Mouse (Mus musculus) midbrain, embryonic 15.5 days (tissue): ENCODE results near the gene Rnf24. TPM values are rescaled to one million over a fixed set of nuclear protein-coding genes. Genes with fewer than 3 reads are reported as not detected.

Experiments
- ATAC-seq: fragments of 200-750 bp; cut with Nextera tagmentation; replicated peaks from 2 replicates; pipeline ENCODE4 v1.8.0; 2017; ENCODE audit warnings: moderate TSS enrichment
- H3K27ac ChIP-seq: fragments of 300-500 bp; sonication (generic); 2 replicates; pipeline ENCODE4 v1.5.1; 2015; ENCODE audit warnings: mild to moderate bottlenecking, inconsistent platforms
- H3K27me3 ChIP-seq: fragments of 300-500 bp; sonication (generic); replicated peaks from 2 replicates; pipeline ENCODE4 v1.6.1; 2015; ENCODE audit warnings: inconsistent platforms
- H3K36me3 ChIP-seq: fragments of 300-500 bp; sonication (generic); replicated peaks from 2 replicates; pipeline ENCODE4 v1.6.1; 2015; ENCODE audit warnings: inconsistent platforms
- H3K4me1 ChIP-seq: fragments of 300-500 bp; sonication (generic); 2 replicates; pipeline ENCODE4 v1.6.1; 2015; ENCODE audit warnings: inconsistent platforms
- H3K4me2 ChIP-seq: fragments of 300-500 bp; sonication (generic); 2 replicates; pipeline ENCODE4 v1.6.1; 2015; ENCODE audit warnings: inconsistent platforms, mild to moderate bottlenecking, moderate library complexity
- H3K4me3 ChIP-seq: fragments of 300-500 bp; sonication (generic); 2 replicates; pipeline ENCODE4 v1.5.1; 2015; ENCODE audit warnings: mild to moderate bottlenecking, inconsistent platforms
- H3K9ac ChIP-seq: fragments of 300-500 bp; sonication (generic); 2 replicates; pipeline ENCODE4 v1.6.1; 2015; ENCODE audit warnings: mild to moderate bottlenecking, inconsistent platforms
- H3K9me3 ChIP-seq: fragments of 300-500 bp; sonication (generic); 2 replicates; pipeline ENCODE4 v1.6.1; 2016; ENCODE audit warnings: inconsistent platforms
- WGBS: fragments of 180-500 bp; shearing (Covaris S2); methylation state at CpG from one replicate; pipeline ENCODE4 v1.1.7; 2015; ENCODE audit warnings: mixed read lengths; 5-methylcytosine and 5-hydroxymethylcytosine counted together
- microRNA-seq: library from miRNA; unstranded; fragments of <30 nt; microRNA quantifications from one replicate; pipeline ENCODE4, GENCODE M21; 2016
- polyA plus RNA-seq: library from polyadenylated mRNA; unstranded; fragments of >200 nt; fragmentation: Nextera tagmentation; extraction: Ambion mirVana; gene quantifications from 2 replicates; pipeline ENCODE4 v1.2.1, GENCODE M21; 2015

The Rnf24 gene
- polyA plus RNA-seq, 1 experiment from 2014 or later: 22.3 TPM

DNA sequence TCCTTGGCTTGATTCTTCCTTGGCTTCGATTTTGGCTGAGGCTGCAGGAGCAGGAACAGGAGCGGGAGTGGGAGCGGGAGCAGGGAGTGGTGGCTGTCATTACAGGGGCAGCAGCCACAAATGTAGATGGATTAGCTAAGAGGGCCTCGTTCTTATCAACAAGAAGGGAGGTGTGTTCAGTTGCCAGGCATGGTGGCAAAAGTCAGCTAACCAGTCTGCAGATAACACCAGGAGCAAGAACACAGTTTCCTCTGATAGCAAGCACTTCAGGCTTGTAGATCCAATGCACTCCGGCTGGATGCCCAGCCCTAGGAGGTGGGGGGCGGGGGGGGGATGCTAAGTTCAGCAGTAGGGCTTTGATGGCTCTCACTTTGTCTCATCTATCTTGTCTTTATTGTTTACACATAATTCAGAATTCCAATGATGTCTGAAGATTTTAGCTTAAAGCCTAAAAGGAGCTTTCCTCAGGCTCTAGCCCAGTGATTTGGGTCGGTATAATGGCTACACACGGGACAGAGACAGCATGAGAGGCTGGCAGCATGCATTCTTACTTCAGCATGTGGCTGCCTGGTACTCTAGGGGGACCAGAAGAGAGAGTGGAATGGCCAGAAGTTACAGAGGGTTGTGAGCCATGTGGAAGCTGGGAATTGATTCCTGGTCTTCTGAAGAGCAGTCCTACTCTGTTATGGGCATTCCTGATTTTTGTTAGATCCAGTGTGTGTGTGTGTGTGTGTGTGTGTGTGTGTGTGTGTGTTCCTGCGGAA is 92.0 kb downstream of the Rnf24 start:
- H3K4me2 ChIP-seq: no peak overlapping the region
- 0 out of 2 replicates have a peak overlapping the region, but pooled peaks have one; percentile 33 for H3K9ac ChIP-seq

GRCm38 (mm10) chr2:131258693-131259092 is 94.0 kb downstream of the Rnf24 start:
- H3K27ac ChIP-seq: no peak overlapping the region
- no peak overlapping the region for H3K9ac ChIP-seq
- no peaks in the 10 kb centered on the region for H3K36me3 ChIP-seq
- no peak for ATAC-seq
- H3K4me3 ChIP-seq: no peak overlapping the region
- H3K4me2 ChIP-seq: no peak overlapping the region
- H3K27me3 ChIP-seq: no peaks in the 10 kb centered on the region
- 83% methylated on average over 8 of the region's 8 CpGs for WGBS
- peaks cover 20% of the 10 kb centered on the region for H3K4me1 ChIP-seq
- H3K9me3 ChIP-seq: no peaks in the 10 kb centered on the region

More for the DNA sequence above, 92.0 kb downstream of the Rnf24 start:
- Histone ChIP-seq H3K27me3 (no peaks in the 10 kb centered on the region), H3K27ac (0 out of 2 replicates have a peak overlapping the region, but pooled peaks have one; percentile 99), H3K9me3 (no peaks in the 10 kb centered on the region), H3K4me3 (no peak overlapping the region), H3K4me1 (peaks cover 37% of the 10 kb centered on the region), H3K36me3 (no peaks in the 10 kb centered on the region)
- no peak for ATAC-seq
- 63% methylated on average over 9 of the region's 9 CpGs for WGBS

DNA sequence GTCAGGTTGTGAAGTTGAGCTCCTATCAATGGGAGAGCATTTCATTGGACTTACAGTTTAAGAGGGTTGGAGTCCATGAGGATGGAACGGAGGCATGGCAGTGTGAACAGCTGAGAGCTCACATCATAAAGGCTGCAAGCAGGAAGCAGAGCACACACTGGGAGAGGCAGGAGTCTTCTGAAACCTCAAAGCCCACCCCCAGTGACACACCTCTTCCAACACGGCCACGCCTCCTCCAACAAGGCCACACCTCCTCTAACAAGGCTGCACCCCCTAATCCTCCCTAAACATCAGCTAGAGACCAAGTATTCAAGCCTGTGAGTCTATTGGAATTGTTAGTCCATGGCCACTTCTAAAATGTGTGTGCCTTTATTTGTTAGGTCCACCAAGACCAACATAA is 97.0 kb downstream of the Rnf24 start:
- Histone ChIP-seq H3K4me3 (no peak overlapping the region), H3K4me2 (no peak overlapping the region), H3K4me1 (peaks cover 4% of the 10 kb centered on the region; the same call in 1 of the 2 replicates), H3K27me3 (no peaks in the 10 kb centered on the region), H3K9me3 (no peaks in the 10 kb centered on the region), H3K9ac (no peak overlapping the region), H3K36me3 (no peaks in the 10 kb centered on the region), H3K27ac (no peak overlapping the region)
- no peak for ATAC-seq
- WGBS: 57% methylated on average over 3 of the region's 3 CpGs

- no peak overlapping the region for H3K4me2 ChIP-seq
- H3K36me3 ChIP-seq: no peaks in the 10 kb centered on the region
- no peaks in the 10 kb centered on the region for H3K9me3 ChIP-seq
- no peak overlapping the region for H3K9ac ChIP-seq
- H3K4me3 ChIP-seq: no peak overlapping the region
- ATAC-seq: no peak
- WGBS: 83% methylated on average over 2 of the region's 2 CpGs
- H3K27me3 ChIP-seq: no peaks in the 10 kb centered on the region
- no peaks in the 10 kb centered on the region for H3K4me1 ChIP-seq
- no peak overlapping the region for H3K27ac ChIP-seq
Observed at GRCm38 (mm10) chr2:131254329-131254713, 98.4 kb downstream of the Rnf24 start.

GRCm38 (mm10) chr2:131253681-131254328 is 98.9 kb downstream of the Rnf24 start:
- peak; percentile 69 for ATAC-seq
- no peaks in the 10 kb centered on the region for H3K9me3 ChIP-seq
- H3K4me1 ChIP-seq: no peaks in the 10 kb centered on the region
- H3K4me3 ChIP-seq: no peak overlapping the region
- 28% methylated on average over 7 of the region's 7 CpGs for WGBS
- no peaks in the 10 kb centered on the region for H3K36me3 ChIP-seq
- no peak overlapping the region for H3K9ac ChIP-seq
- no peak overlapping the region for H3K27ac ChIP-seq
- no peaks in the 10 kb centered on the region for H3K27me3 ChIP-seq
- H3K4me2 ChIP-seq: no peak overlapping the region

Small RNAs within 50 kb of the gene (microRNA-seq; reads per million reads assigned to microRNA genes)
- gene Mir103-2: 62.3 reads per million, percentile 49 among the genes with 10 or more reads in this experiment

Other genes with a start within 250 kb of the Rnf24 start
- gene Hspa12b, start 225.6 kb downstream of the Rnf24 start, polyA plus RNA-seq: 4.4 and 4.6 TPM in 2 replicates
- not detected in 2 replicates for gene Gm11037, start 219.4 kb downstream of the Rnf24 start, polyA plus RNA-seq
- gene 1700037H04Rik, start 192.8 kb downstream of the Rnf24 start, polyA plus RNA-seq: 71.2 and 81.5 TPM in 2 replicates
- gene Cenpb, start 172.8 kb downstream of the Rnf24 start, polyA plus RNA-seq: 16.0 and 16.4 TPM in 2 replicates
- 23.9 and 27.0 TPM in 2 replicates for gene Cdc25b, start 165.9 kb downstream of the Rnf24 start, polyA plus RNA-seq
- 10.6 and 11.3 TPM in 2 replicates for gene Spef1, start 165.6 kb downstream of the Rnf24 start, polyA plus RNA-seq
- 36.5 and 37.5 TPM in 2 replicates for gene Ap5s1, start 145.8 kb downstream of the Rnf24 start, polyA plus RNA-seq
- gene Mavs, start 118.8 kb downstream of the Rnf24 start, polyA plus RNA-seq: 5.7 and 7.6 TPM in 2 replicates
- gene Pank2, start 90.4 kb downstream of the Rnf24 start, polyA plus RNA-seq: 24.6 and 24.7 TPM in 2 replicates
- gene Smox, start 138.6 kb upstream of the Rnf24 start, polyA plus RNA-seq: 49.0 and 50.7 TPM in 2 replicates
- 0.19 TPM in 1 of 2 replicates, not detected in the other for gene Adra1d, start 209.4 kb upstream of the Rnf24 start, polyA plus RNA-seq